Mouse (Mus musculus) myocyte (in vitro differentiated cells): ENCODE results near the gene Cd33. TPM values are rescaled to one million over a fixed set of nuclear protein-coding genes. Genes with fewer than 3 reads are reported as not detected.
A peak's percentile ranks its signal among the peaks of the same experiment; 100 is the strongest.

Experiments used
- H3K27me3 ChIP-seq: one replicate; pipeline ENCODE4 v1.6.1; 2011; ENCODE audit not compliant: control insufficient read depth, insufficient read depth, insufficient read length
- H3K36me3 ChIP-seq: one replicate; pipeline ENCODE4 v1.6.1; 2011; ENCODE audit not compliant: control insufficient read depth, insufficient read depth
- H3K4me2 ChIP-seq: one replicate; pipeline ENCODE4 v1.6.1; 2011; ENCODE audit warnings: low read depth, control low read depth
- H3K4me3 ChIP-seq: one replicate; pipeline ENCODE4 v1.5.1; 2011; ENCODE audit warnings: mild to moderate bottlenecking, control low read depth, moderate library complexity
- H3K79me2 ChIP-seq: one replicate; pipeline ENCODE4 v1.6.1; 2011; ENCODE audit not compliant: control insufficient read depth, insufficient read depth
- H3ac ChIP-seq: one replicate; pipeline ENCODE4 v1.6.1; 2011; ENCODE audit not compliant: control insufficient read depth, insufficient read length
- CEBPB ChIP-seq: IDR thresholded peaks from 2 replicates; pipeline ENCODE4 v1.6.1; 2011; ENCODE audit warnings: mild to moderate bottlenecking, moderate library complexity; ENCODE audit not compliant: poor library complexity, insufficient read depth, severe bottlenecking
- E2F4 ChIP-seq: IDR thresholded peaks from one replicate; pipeline ENCODE4 v1.6.1; 2011; ENCODE audit warnings: mild to moderate bottlenecking, control low read depth, moderate library complexity; ENCODE audit not compliant: insufficient read depth
- MAX ChIP-seq: IDR thresholded peaks from one replicate; pipeline ENCODE4 v1.6.1; 2011; ENCODE audit warnings: low read depth, mild to moderate bottlenecking, control low read depth
- MYOD1 ChIP-seq, 3 experiments: IDR thresholded peaks; one replicate each; pipeline ENCODE4 v1.6.1; 2011; ENCODE audit warnings: control low read depth in 2 of 3, low read depth in 2 of 3, mild to moderate bottlenecking in 2 of 3, moderate library complexity in 1 of 3; ENCODE audit not compliant: insufficient read length in 2 of 3, control insufficient read depth in 1 of 3
- MYOG ChIP-seq, 3 experiments: IDR thresholded peaks; one replicate each; pipeline ENCODE4 v1.6.1; 2011; ENCODE audit warnings: control low read depth in 2 of 3, low read depth in 2 of 3, mild to moderate bottlenecking in 2 of 3; ENCODE audit not compliant: insufficient read length in 2 of 3, control insufficient read depth in 1 of 3, insufficient read depth in 1 of 3
- POLR2A ChIP-seq: IDR thresholded peaks from one replicate; pipeline ENCODE4 v1.6.1; 2011; ENCODE audit warnings: low read depth, mild to moderate bottlenecking, control low read depth, moderate library complexity; ENCODE audit not compliant: insufficient read length
- POLR2AphosphoS2 ChIP-seq: IDR thresholded peaks from one replicate; pipeline ENCODE4 v1.6.1; 2011; ENCODE audit warnings: low read depth, control low read depth; ENCODE audit not compliant: insufficient read length
- REST ChIP-seq: IDR thresholded peaks from one replicate; pipeline ENCODE4 v1.6.1; 2011; ENCODE audit warnings: mild to moderate bottlenecking, control low read depth, moderate library complexity; ENCODE audit not compliant: insufficient read depth, insufficient read length
- SRF ChIP-seq: IDR thresholded peaks from one replicate; pipeline ENCODE4 v1.6.1; 2011; ENCODE audit warnings: low read depth; ENCODE audit not compliant: control insufficient read depth, insufficient read length
- TCF12 ChIP-seq: IDR thresholded peaks from one replicate; pipeline ENCODE4 v1.6.1; 2011; ENCODE audit warnings: mild to moderate bottlenecking, control low read depth; ENCODE audit not compliant: poor library complexity, insufficient read depth, severe bottlenecking
- TCF3 ChIP-seq: IDR thresholded peaks from one replicate; pipeline ENCODE4 v1.6.1; 2011; ENCODE audit warnings: low read depth, control low read depth; ENCODE audit not compliant: insufficient read length
- USF1 ChIP-seq: IDR thresholded peaks from one replicate; pipeline ENCODE4 v1.6.1; 2011; ENCODE audit warnings: low read depth, mild to moderate bottlenecking, control low read depth, moderate library complexity
- polyA plus RNA-seq: library from polyadenylated mRNA; unstranded; fragments of >200 nt; fragmentation: generic; extraction: Trizol; gene quantifications from one replicate; pipeline ENCODE4 v1.2.1, GENCODE M21; 2012; ENCODE audit warnings: missing spikeins

Gene Cd33
- polyA plus RNA-seq, 1 experiment, result 0.02 TPM

GRCm38 (mm10) chr7:43554550-43554949, 10.3 kb upstream of the Cd33 start:
- H3ac ChIP-seq, result no peak overlapping the region
- H3K79me2 ChIP-seq, result no peaks in the 10 kb centered on the region
- H3K36me3 ChIP-seq, result no peaks in the 10 kb centered on the region
- H3K4me3 ChIP-seq, result no peak overlapping the region
- H3K4me2 ChIP-seq, result peak overlapping the region; percentile 31
- TF ChIP-seq TCF12 (peak; percentile 39), MYOG (IDR thresholded peaks at IDR 0.05; ENCODE audit: control insufficient read depth in 1 of 3, insufficient read depth in 1 of 3, insufficient read length in 2 of 3, low read depth in 2 of 3) (no peak), MYOD1 (IDR thresholded peaks at IDR 0.05; ENCODE audit: control insufficient read depth in 1 of 3, insufficient read length in 2 of 3, low read depth in 2 of 3) (peak in 1 of 3 experiments; percentile 30), POLR2A (no peak), E2F4 (no peak), CEBPB (peak; percentile 46; the same call in 1 of the 2 replicates)
- H3K27me3 ChIP-seq, result no peaks in the 10 kb centered on the region

- Histone ChIP-seq H3K4me2 (no peak overlapping the region), H3ac (no peak overlapping the region), H3K79me2 (no peaks in the 10 kb centered on the region), H3K36me3 (no peaks in the 10 kb centered on the region), H3K4me3 (no peak overlapping the region), H3K27me3 (no peaks in the 10 kb centered on the region)
- peak in 2 of 3 experiments; percentile 28 to 29 for TF ChIP-seq MYOD1 (IDR thresholded peaks at IDR 0.05; ENCODE audit: control insufficient read depth in 1 of 3, insufficient read length in 2 of 3, low read depth in 2 of 3)
- TF ChIP-seq TCF12, result no peak
These were observed 8.9 kb upstream of the Cd33 start for GRCm38 (mm10) chr7:43553153-43553552.

- Histone ChIP-seq H3K79me2 (no peaks in the 10 kb centered on the region), H3K4me2 (no peak overlapping the region), H3K36me3 (no peaks in the 10 kb centered on the region), H3K27me3 (no peaks in the 10 kb centered on the region), H3K4me3 (no peak overlapping the region), H3ac (no peak overlapping the region)
- no peak for TF ChIP-seq USF1
- no peak for TF ChIP-seq REST
- no peak for TF ChIP-seq POLR2A
- no peak for TF ChIP-seq MYOG (IDR thresholded peaks at IDR 0.05; ENCODE audit: control insufficient read depth in 1 of 3, insufficient read depth in 1 of 3, insufficient read length in 2 of 3, low read depth in 2 of 3)
- no peak for TF ChIP-seq MAX
- TF ChIP-seq POLR2AphosphoS2, result no peak
- no peak for TF ChIP-seq TCF3
- TF ChIP-seq SRF, result no peak
- no peak for TF ChIP-seq E2F4
These were observed 4.0 kb upstream of the Cd33 start for GRCm38 (mm10) chr7:43548206-43548605.

- Histone ChIP-seq H3ac (no peak overlapping the region), H3K4me2 (no peak overlapping the region), H3K36me3 (no peaks in the 10 kb centered on the region), H3K4me3 (no peak overlapping the region), H3K27me3 (no peaks in the 10 kb centered on the region), H3K79me2 (no peaks in the 10 kb centered on the region)
- no peak for TF ChIP-seq MAX
- no peak for TF ChIP-seq REST
- TF ChIP-seq MYOD1 (IDR thresholded peaks at IDR 0.05; ENCODE audit: control insufficient read depth in 1 of 3, insufficient read length in 2 of 3, low read depth in 2 of 3), result no peak
- TF ChIP-seq TCF3, result no peak
- TF ChIP-seq MYOG (IDR thresholded peaks at IDR 0.05; ENCODE audit: control insufficient read depth in 1 of 3, insufficient read depth in 1 of 3, insufficient read length in 2 of 3, low read depth in 2 of 3), result no peak
- no peak for TF ChIP-seq POLR2A
These were observed 3.4 kb upstream of the Cd33 start for GRCm38 (mm10) chr7:43547666-43548065.

- Histone ChIP-seq H3K4me2 (peak overlapping the region; percentile 8), H3K27me3 (no peaks in the 10 kb centered on the region), H3ac (no peak overlapping the region), H3K4me3 (no peak overlapping the region), H3K36me3 (no peaks in the 10 kb centered on the region), H3K79me2 (no peaks in the 10 kb centered on the region)
- TF ChIP-seq E2F4 (no peak), CEBPB (peak; percentile 74), REST (no peak)
These were observed 1.7 kb upstream of the Cd33 start for GRCm38 (mm10) chr7:43545656-43546545.
